Mouse (Mus musculus) liver, adult 2 months (tissue): ENCODE data around the gene Styx.

Experiments used
- CTCF ChIP-seq: fragments of 200-500 bp; IDR thresholded peaks from 2 replicates; pipeline ENCODE4 v1.5.1; 2011; ENCODE audit warnings: low read depth, low read length, control low read depth
- POLR2A ChIP-seq: fragments of 200-500 bp; IDR thresholded peaks from 2 replicates; pipeline ENCODE4 v1.6.1; 2011; ENCODE audit warnings: low read length, control low read depth; ENCODE audit not compliant: insufficient read depth; ENCODE audit errors: extremely low read depth

GRCm38 (mm10) chr14:45422371-45422770 lies 71.5 kb downstream of the Styx start:
- TF ChIP-seq CTCF (no peak), POLR2A (no peak)
